Mouse (Mus musculus): ENCODE data around the gene Defa28. TPM values are rescaled to one million over a fixed set of nuclear protein-coding genes. Genes with fewer than 3 reads are reported as not detected.
"Not testable (repeated sequence)": the region's sequence is repeated elsewhere in the genome, so short reads cannot be mapped to it uniquely, and the experiment has no call there.

Defa28 gene
- not detected for polyA plus RNA-seq (2012; fragmentation: generic; extraction: Trizol)
- long read RNA-seq, experiment 1, result 0 reads
- long read RNA-seq, experiment 2, result 0 reads

GRCm38 (mm10) chr8:21582706-21583105, at the start of gene Defa28:
TSS of gene Defa28 (plus strand) at chr8:21583006.
- not testable (repeated sequence) for H3ac ChIP-seq (ENCODE audit: control insufficient read depth, insufficient read length, low read depth); H3K4me3 ChIP-seq (ENCODE audit: insufficient read depth, poor library complexity, severe bottlenecking); H3K79me2 ChIP-seq (ENCODE audit: control insufficient read depth, insufficient read depth); H3K27me3 ChIP-seq (ENCODE audit: control insufficient read depth, insufficient read depth, insufficient read length); H3K36me3 ChIP-seq (ENCODE audit: control insufficient read depth, insufficient read depth); H3K79me3 ChIP-seq (ENCODE audit: low read depth)

- not testable (repeated sequence) for H3K79me2 ChIP-seq (ENCODE audit: control insufficient read depth, insufficient read depth); H3K79me3 ChIP-seq (ENCODE audit: low read depth); H3K4me3 ChIP-seq (ENCODE audit: insufficient read depth, poor library complexity, severe bottlenecking); H3K27me3 ChIP-seq (ENCODE audit: control insufficient read depth, insufficient read depth, insufficient read length); H3ac ChIP-seq (ENCODE audit: control insufficient read depth, insufficient read length, low read depth); H3K36me3 ChIP-seq (ENCODE audit: control insufficient read depth, insufficient read depth)
These were observed 17.7 kb upstream of the Defa28 start, which contains the start of gene Defa37 for GRCm38 (mm10) chr8:21565086-21565485. TSS of gene Defa37 (plus strand) at chr8:21565386.

GRCm38 (mm10) chr8:21594408-21594807, 11.6 kb downstream of the Defa28 start, which contains the start of gene Gm7861:
TSS of gene Gm7861 (minus strand) at chr8:21594508.
- not testable (repeated sequence) for H3ac ChIP-seq (ENCODE audit: control insufficient read depth, insufficient read length, low read depth); H3K79me3 ChIP-seq (ENCODE audit: low read depth); H3K27me3 ChIP-seq (ENCODE audit: control insufficient read depth, insufficient read depth, insufficient read length); H3K36me3 ChIP-seq (ENCODE audit: control insufficient read depth, insufficient read depth); H3K4me3 ChIP-seq (ENCODE audit: insufficient read depth, poor library complexity, severe bottlenecking); H3K79me2 ChIP-seq (ENCODE audit: control insufficient read depth, insufficient read depth)

- not testable (repeated sequence) for H3K36me3 ChIP-seq (ENCODE audit: control insufficient read depth, insufficient read depth); H3K4me3 ChIP-seq (ENCODE audit: insufficient read depth, poor library complexity, severe bottlenecking); H3ac ChIP-seq (ENCODE audit: control insufficient read depth, insufficient read length, low read depth); H3K27me3 ChIP-seq (ENCODE audit: control insufficient read depth, insufficient read depth, insufficient read length); H3K79me3 ChIP-seq (ENCODE audit: low read depth); H3K79me2 ChIP-seq (ENCODE audit: control insufficient read depth, insufficient read depth)
These were observed 35.1 kb downstream of the Defa28 start, which contains the start of gene Defa26 for GRCm38 (mm10) chr8:21617883-21618282. TSS of gene Defa26 (plus strand) at chr8:21618183.

Other genes with a start within 250 kb of the Defa28 start
- not detected for gene Defa2, start 204.5 kb upstream of the Defa28 start, polyA plus RNA-seq (2012; fragmentation: generic; extraction: Trizol)
- gene Defa33, start 191.2 kb upstream of the Defa28 start, polyA plus RNA-seq (2012; fragmentation: generic; extraction: Trizol), result not detected
- not detected for gene Defa36, start 155.6 kb upstream of the Defa28 start, polyA plus RNA-seq (2012; fragmentation: generic; extraction: Trizol)
- not detected for gene Gm7849, start 126.4 kb upstream of the Defa28 start, polyA plus RNA-seq (2012; fragmentation: generic; extraction: Trizol)
- not detected for gene Defa20, start 73.7 kb upstream of the Defa28 start, polyA plus RNA-seq (2012; fragmentation: generic; extraction: Trizol)
- not detected for gene Defa32, start 54.0 kb upstream of the Defa28 start, polyA plus RNA-seq (2012; fragmentation: generic; extraction: Trizol)
- gene Defa37, start 17.6 kb upstream of the Defa28 start, polyA plus RNA-seq (2012; fragmentation: generic; extraction: Trizol), result not detected
- not detected for gene Gm7861, start 11.5 kb downstream of the Defa28 start, polyA plus RNA-seq (2012; fragmentation: generic; extraction: Trizol)
- gene Defa26, start 35.2 kb downstream of the Defa28 start, polyA plus RNA-seq (2012; fragmentation: generic; extraction: Trizol), result not detected
- gene Defa17, start 72.8 kb downstream of the Defa28 start, polyA plus RNA-seq (2012; fragmentation: generic; extraction: Trizol), result not detected
- gene Defa34, start 82.8 kb downstream of the Defa28 start, polyA plus RNA-seq (2012; fragmentation: generic; extraction: Trizol), result not detected
- not detected for gene AY761184, start 120.6 kb downstream of the Defa28 start, polyA plus RNA-seq (2012; fragmentation: generic; extraction: Trizol)
- not detected for gene Defa24, start 151.5 kb downstream of the Defa28 start, polyA plus RNA-seq (2012; fragmentation: generic; extraction: Trizol)
- gene Defb50, start 240.5 kb downstream of the Defa28 start, polyA plus RNA-seq (2012; fragmentation: generic; extraction: Trizol), result not detected